Mouse (Mus musculus) stomach, embryonic 16.5 days (tissue): Measurements from ENCODE around the gene Pon1. TPM values are rescaled to one million over a fixed set of nuclear protein-coding genes. Genes with fewer than 3 reads are reported as not detected.
"Not testable (repeated sequence)": the region's sequence is repeated elsewhere in the genome, so short reads cannot be mapped to it uniquely, and the experiment has no call there.

ENCODE experiments used
- ATAC-seq: fragments of 200-750 bp; cut with Nextera tagmentation; 2 replicates; pipeline ENCODE4 v1.8.0; 2017; ENCODE audit warnings: moderate number of reproducible peaks, moderate TSS enrichment; ENCODE audit not compliant: insufficient read depth, low FRiP score
- H3K27ac ChIP-seq: fragments of 300-500 bp; sonication (generic); 2 replicates; pipeline ENCODE4 v1.5.1; 2014; ENCODE audit warnings: low read length
- H3K27me3 ChIP-seq: fragments of 300-500 bp; sonication (generic); 2 replicates; pipeline ENCODE4 v1.6.1; 2014; ENCODE audit warnings: low read length, control low read depth, mixed read lengths; ENCODE audit not compliant: control insufficient read depth, insufficient read depth
- H3K36me3 ChIP-seq: fragments of 300-500 bp; sonication (generic); 2 replicates; pipeline ENCODE4 v1.6.1; 2014; ENCODE audit warnings: low read length; ENCODE audit not compliant: control insufficient read depth, insufficient read depth
- H3K4me1 ChIP-seq: fragments of 300-500 bp; sonication (generic); 2 replicates; pipeline ENCODE4 v1.6.1; 2014; ENCODE audit warnings: low read length, control low read depth, mixed read lengths; ENCODE audit not compliant: control insufficient read depth, insufficient read depth
- H3K4me2 ChIP-seq: fragments of 300-500 bp; sonication (generic); 2 replicates; pipeline ENCODE4 v1.6.1; 2014; ENCODE audit warnings: low read depth, low read length, mixed read lengths
- H3K4me3 ChIP-seq: fragments of 300-500 bp; sonication (generic); replicated peaks from 2 replicates; pipeline ENCODE4 v1.5.1; 2014; ENCODE audit warnings: mild to moderate bottlenecking, low read length
- H3K9ac ChIP-seq: fragments of 300-500 bp; sonication (generic); 2 replicates; pipeline ENCODE4 v1.6.1; 2014; ENCODE audit warnings: low read length
- H3K9me3 ChIP-seq: fragments of 300-500 bp; sonication (generic); replicated peaks from 2 replicates; pipeline ENCODE4 v1.6.1; 2016; ENCODE audit warnings: low read length, control low read depth; ENCODE audit not compliant: control insufficient read depth
- WGBS: fragments of 180-500 bp; shearing (Covaris S2); extraction: QIAGEN DNeasy Blood & Tissue Kit; methylation state at CpG from one replicate; pipeline ENCODE4 v1.1.7; 2014; 5-methylcytosine and 5-hydroxymethylcytosine counted together
- polyA plus RNA-seq: library from polyadenylated mRNA; unstranded; fragments of >200 nt; fragmentation: Nextera tagmentation; extraction: Ambion mirVana; gene quantifications from 2 replicates; pipeline ENCODE4 v1.2.1, GENCODE M21; 2015

The Pon1 gene
- 0.55 and 0.74 TPM in 2 replicates for polyA plus RNA-seq

GRCm38 (mm10) chr6:5193693-5194092 is at the start of gene Pon1:
Pon1 (minus strand) TSS chr6:5193946.
- 41% methylated on average over 5 of the region's 5 CpGs for WGBS
- no peak within 1 kb of the TSS for H3K27ac ChIP-seq
- H3K36me3 ChIP-seq = no peaks in the 10 kb centered on the region
- H3K27me3 ChIP-seq = no peaks in the 10 kb centered on the region
- H3K4me2 ChIP-seq = no peak within 1 kb of the TSS
- H3K4me3 ChIP-seq = no peak within 1 kb of the TSS
- H3K9ac ChIP-seq = no peak within 1 kb of the TSS
- no peaks in the 10 kb centered on the region for H3K4me1 ChIP-seq
- H3K9me3 ChIP-seq = no peaks in the 10 kb centered on the region
- no peak for ATAC-seq

- no peaks in the 10 kb centered on the region for H3K36me3 ChIP-seq
- no peak for ATAC-seq
- H3K27me3 ChIP-seq = no peaks in the 10 kb centered on the region
- 65% methylated on average over 3 of the region's 3 CpGs for WGBS
- no peak overlapping the region for H3K27ac ChIP-seq
- no peaks in the 10 kb centered on the region for H3K9me3 ChIP-seq
- H3K9ac ChIP-seq = no peak overlapping the region
- no peaks in the 10 kb centered on the region for H3K4me1 ChIP-seq
- H3K4me3 ChIP-seq = no peak overlapping the region
- H3K4me2 ChIP-seq = no peak overlapping the region
Measured at GRCm38 (mm10) chr6:5238799-5239198, 45.1 kb upstream of the Pon1 start.

- H3K27me3 ChIP-seq = no peaks in the 10 kb centered on the region
Measured at GRCm38 (mm10) chr6:5237510-5237909, 43.8 kb upstream of the Pon1 start.

GRCm38 (mm10) chr6:5236843-5237371 is 43.2 kb upstream of the Pon1 start:
- no peak for ATAC-seq
- no peak overlapping the region for H3K27ac ChIP-seq
- H3K9me3 ChIP-seq = no peaks in the 10 kb centered on the region
- H3K4me2 ChIP-seq = no peak overlapping the region
- no peaks in the 10 kb centered on the region for H3K27me3 ChIP-seq
- H3K36me3 ChIP-seq = no peaks in the 10 kb centered on the region
- H3K4me1 ChIP-seq = no peaks in the 10 kb centered on the region
- WGBS = 91% methylated on average over 8 of the region's 8 CpGs
- no peak overlapping the region for H3K4me3 ChIP-seq
- no peak overlapping the region for H3K9ac ChIP-seq

More at GRCm38 (mm10) chr6:5237510-5237909, 43.8 kb upstream of the Pon1 start:
- no peak overlapping the region for H3K9ac ChIP-seq
- H3K4me1 ChIP-seq = no peaks in the 10 kb centered on the region
- H3K9me3 ChIP-seq = no peaks in the 10 kb centered on the region
- 60% methylated on average over 4 of the region's 4 CpGs for WGBS
- H3K4me3 ChIP-seq = no peak overlapping the region
- H3K4me2 ChIP-seq = no peak overlapping the region
- ATAC-seq = no peak
- no peaks in the 10 kb centered on the region for H3K36me3 ChIP-seq
- H3K27ac ChIP-seq = no peak overlapping the region

GRCm38 (mm10) chr6:5234563-5234962 is 40.8 kb upstream of the Pon1 start:
- Histone ChIP-seq H3K4me3 (no peak overlapping the region), H3K27ac (no peak overlapping the region), H3K4me1 (no peaks in the 10 kb centered on the region), H3K4me2 (no peak overlapping the region), H3K36me3 (peaks cover 7% of the 10 kb centered on the region; the same call in 1 of the 2 replicates), H3K9ac (no peak overlapping the region), H3K27me3 (no peaks in the 10 kb centered on the region), H3K9me3 (no peaks in the 10 kb centered on the region)
- ATAC-seq = no peak
- WGBS = 57% methylated on average over 3 of the region's 3 CpGs

GRCm38 (mm10) chr6:5233812-5234211 is 40.1 kb upstream of the Pon1 start:
- Histone ChIP-seq H3K27ac (no peak overlapping the region), H3K4me3 (no peak overlapping the region), H3K4me2 (no peak overlapping the region), H3K4me1 (no peaks in the 10 kb centered on the region), H3K9me3 (no peaks in the 10 kb centered on the region), H3K9ac (no peak overlapping the region), H3K27me3 (no peaks in the 10 kb centered on the region), H3K36me3 (peaks cover 7% of the 10 kb centered on the region; the same call in 1 of the 2 replicates)
- WGBS = 88% methylated on average over 1 of the region's 1 CpGs
- no peak for ATAC-seq

GRCm38 (mm10) chr6:5232022-5232421 is 38.3 kb upstream of the Pon1 start:
- no peaks in the 10 kb centered on the region for H3K9me3 ChIP-seq
- H3K4me1 ChIP-seq = no peaks in the 10 kb centered on the region
- no peak overlapping the region for H3K4me3 ChIP-seq
- 87% methylated on average over 4 of the region's 4 CpGs for WGBS
- no peaks in the 10 kb centered on the region for H3K27me3 ChIP-seq
- H3K27ac ChIP-seq = no peak overlapping the region
- H3K36me3 ChIP-seq = peaks cover 7% of the 10 kb centered on the region; the same call in 1 of the 2 replicates
- no peak overlapping the region for H3K4me2 ChIP-seq
- no peak overlapping the region for H3K9ac ChIP-seq
- no peak for ATAC-seq

- no peak for ATAC-seq
- H3K9ac ChIP-seq = no peak overlapping the region
- 86% methylated on average over 5 of the region's 5 CpGs for WGBS
Measured at GRCm38 (mm10) chr6:5230261-5230660, 36.5 kb upstream of the Pon1 start.

GRCm38 (mm10) chr6:5223551-5223950 is 29.8 kb upstream of the Pon1 start:
- not testable (repeated sequence) for H3K9me3 ChIP-seq, H3K27ac ChIP-seq, H3K27me3 ChIP-seq, H3K36me3 ChIP-seq, ATAC-seq, H3K4me1 ChIP-seq, H3K4me3 ChIP-seq, H3K9ac ChIP-seq, H3K4me2 ChIP-seq
- 85% methylated on average over 2 of the region's 2 CpGs for WGBS

More at GRCm38 (mm10) chr6:5230261-5230660, 36.5 kb upstream of the Pon1 start:
- no peak overlapping the region for H3K27ac ChIP-seq
- no peak overlapping the region for H3K4me2 ChIP-seq
- H3K4me1 ChIP-seq = no peaks in the 10 kb centered on the region
- no peaks in the 10 kb centered on the region for H3K27me3 ChIP-seq
- peaks cover 7% of the 10 kb centered on the region; the same call in 1 of the 2 replicates for H3K36me3 ChIP-seq
- H3K9me3 ChIP-seq = no peaks in the 10 kb centered on the region
- no peak overlapping the region for H3K4me3 ChIP-seq
